Mouse (Mus musculus) layer of hippocampus, adult 9-10 months (tissue): ENCODE results near the gene Etl4.

Experiments used
- DNase-seq: peaks from one replicate; pipeline ENCODE4 v3.0.0; 2022; ENCODE audit warnings: low spot score

Gene Etl4

GRCm38 (mm10) chr2:20443671-20444440 is 534.3 kb downstream of the Etl4 start:
- no peak for DNase-seq

GRCm38 (mm10) chr2:20445156-20446155 is 535.9 kb downstream of the Etl4 start:
- DNase-seq, result no peak

- no peak for DNase-seq
These were observed 536.6 kb downstream of the Etl4 start for GRCm38 (mm10) chr2:20446180-20446579.

GRCm38 (mm10) chr2:20450945-20451344 is 541.4 kb downstream of the Etl4 start:
- no peak for DNase-seq

- no peak for DNase-seq
These were observed 544.1 kb downstream of the Etl4 start for GRCm38 (mm10) chr2:20453506-20454206.

- DNase-seq, result no peak
These were observed 569.6 kb downstream of the Etl4 start for GRCm38 (mm10) chr2:20479199-20479598.

- DNase-seq, result no peak
These were observed 576.7 kb downstream of the Etl4 start for GRCm38 (mm10) chr2:20486137-20486788.

GRCm38 (mm10) chr2:20489090-20489489 is 579.5 kb downstream of the Etl4 start:
- DNase-seq, result no peak

GRCm38 (mm10) chr2:20492125-20492524 is 582.5 kb downstream of the Etl4 start:
- no peak for DNase-seq

GRCm38 (mm10) chr2:20493806-20494205 is 584.2 kb downstream of the Etl4 start:
- no peak for DNase-seq

GRCm38 (mm10) chr2:20494666-20495065 is 585.1 kb downstream of the Etl4 start:
- no peak for DNase-seq

- DNase-seq, result no peak
These were observed 586.7 kb downstream of the Etl4 start for GRCm38 (mm10) chr2:20496219-20496800.

GRCm38 (mm10) chr2:20507832-20508723 is 598.5 kb downstream of the Etl4 start:
- no peak for DNase-seq

- no peak for DNase-seq
These were observed 599.1 kb downstream of the Etl4 start for GRCm38 (mm10) chr2:20508724-20509052.

- DNase-seq, result no peak
These were observed 600.5 kb downstream of the Etl4 start for GRCm38 (mm10) chr2:20510061-20510460.

GRCm38 (mm10) chr2:20516270-20516865 is 606.8 kb downstream of the Etl4 start:
- no peak for DNase-seq

GRCm38 (mm10) chr2:20517853-20518252 is 608.3 kb downstream of the Etl4 start:
- DNase-seq, result no peak

- DNase-seq, result no peak
These were observed 608.9 kb downstream of the Etl4 start for GRCm38 (mm10) chr2:20518506-20518905.

- no peak for DNase-seq
These were observed 610.0 kb downstream of the Etl4 start for GRCm38 (mm10) chr2:20519447-20520098.

GRCm38 (mm10) chr2:20520099-20520475 is 610.5 kb downstream of the Etl4 start:
- DNase-seq, result no peak
